20 mouse cellular contexts compared by ENCODE assay signal in genomic region chr5:49271864-49272263, GRCm38 (mm10).
"Had no signal": no experiment of that assay in that cellular context is flagged by ENCODE, and none has a peak within 500 bp of the region (broad histone marks: within the 10 kb centered on the region; RNA-seq: fewer than 3 reads in every experiment).

No protein-coding gene starts in this region.

- H3K4me3 ChIP-seq: liver, embryonic 12.5 days; midbrain, embryonic 10.5 days; midbrain, embryonic 12.5 days; myocyte; neural tube, embryonic 13.5 days; neural tube, embryonic 15.5 days had no signal

- H3K9ac ChIP-seq: liver, embryonic 12.5 days; liver, embryonic 14.5 days; midbrain, embryonic 12.5 days; neural tube, embryonic 13.5 days; neural tube, embryonic 15.5 days had no signal

- H3K36me3 ChIP-seq: liver, embryonic 12.5 days; midbrain, embryonic 10.5 days; midbrain, embryonic 12.5 days; neural tube, embryonic 13.5 days; neural tube, embryonic 15.5 days had no signal

- ATAC-seq: liver, embryonic 12.5 days; midbrain, embryonic 16.5 days had no signal

- H3K27ac ChIP-seq: liver, embryonic 12.5 days; liver, embryonic 14.5 days; midbrain, embryonic 10.5 days; midbrain, embryonic 12.5 days; neural tube, embryonic 13.5 days; neural tube, embryonic 15.5 days had no signal

- H3K4me2 ChIP-seq: liver, embryonic 12.5 days; midbrain, embryonic 12.5 days; neural tube, embryonic 13.5 days; neural tube, embryonic 15.5 days had no signal

- H3K9me3 ChIP-seq: liver, embryonic 12.5 days; midbrain, embryonic 10.5 days; midbrain, embryonic 12.5 days; neural tube, embryonic 13.5 days; neural tube, embryonic 15.5 days had no signal

- H3K27me3 ChIP-seq: liver, embryonic 12.5 days; midbrain, embryonic 12.5 days; neural tube, embryonic 13.5 days; neural tube, embryonic 15.5 days had no signal

- DNase-seq: lung, adult 18-20 months; lung, postnatal 14 days; lung, postnatal 36 days; midbrain, embryonic 14.5 days; retina, postnatal 1 day; right cerebral cortex, adult 18-20 months; right cerebral cortex, postnatal 25 days; right cerebral cortex, postnatal 4 days; spleen, adult 18-20 months; thymus, adult 18-20 months; thymus, postnatal 14 days; thymus, postnatal 36 days had no signal

- H3K4me1 ChIP-seq: liver, embryonic 12.5 days; midbrain, embryonic 10.5 days; midbrain, embryonic 12.5 days; neural tube, embryonic 13.5 days; neural tube, embryonic 15.5 days had no signal
